Mouse (Mus musculus) spleen, adult 2 months (tissue): ENCODE data around the gene Myo10. TPM values are rescaled to one million over a fixed set of nuclear protein-coding genes. Genes with fewer than 3 reads are reported as not detected.
"Not testable (repeated sequence)": the region's sequence is repeated elsewhere in the genome, so short reads cannot be mapped to it uniquely, and the experiment has no call there.

Experiments
- DNase-seq, 2 experiments: peaks; one replicate each; pipeline versions ENCODE4 v3.0.0 to v3.0.0-alpha.2; 2012 to 2021; ENCODE audit warnings: low spot score in 2 of 2, low read depth in 1 of 2
- H3K27ac ChIP-seq: fragments of 200-500 bp; 2 replicates; pipeline ENCODE4 v1.5.1; 2012; ENCODE audit warnings: low read length, inconsistent platforms; ENCODE audit not compliant: insufficient read depth
- H3K27me3 ChIP-seq: fragments of 200-500 bp; 2 replicates; pipeline ENCODE4 v1.6.1; 2012; ENCODE audit warnings: mild to moderate bottlenecking, moderate library complexity, low read length, inconsistent platforms; ENCODE audit not compliant: control insufficient read depth, insufficient read depth
- H3K36me3 ChIP-seq: fragments of 200-500 bp; 2 replicates; pipeline ENCODE4 v1.6.1; 2012; ENCODE audit warnings: mild to moderate bottlenecking, low read length, inconsistent platforms; ENCODE audit not compliant: control insufficient read depth, insufficient read depth
- H3K4me1 ChIP-seq: fragments of 200-500 bp; 2 replicates; pipeline ENCODE4 v1.6.1; 2011; ENCODE audit warnings: inconsistent platforms; ENCODE audit not compliant: control insufficient read depth, insufficient read depth, insufficient read length
- H3K4me3 ChIP-seq: fragments of 200-500 bp; 2 replicates; pipeline ENCODE4 v1.5.1; 2011; ENCODE audit warnings: mild to moderate bottlenecking, inconsistent platforms; ENCODE audit not compliant: insufficient read depth, insufficient read length; ENCODE audit errors: extremely low read depth
- CTCF ChIP-seq: fragments of 200-500 bp; IDR thresholded peaks from 2 replicates; pipeline ENCODE4 v1.5.1; 2011; ENCODE audit warnings: mild to moderate bottlenecking, inconsistent platforms; ENCODE audit not compliant: insufficient read depth, insufficient read length, insufficient replicate concordance; ENCODE audit errors: extremely low read depth
- POLR2A ChIP-seq: fragments of 200-500 bp; IDR thresholded peaks from 2 replicates; pipeline ENCODE4 v1.6.1; 2011; ENCODE audit warnings: low read depth, low read length, inconsistent platforms
- WGBS: fragments of 180-500 bp; shearing (Covaris S2); methylation state at CpG from one replicate; pipeline ENCODE4 v1.1.7; 2018; 5-methylcytosine and 5-hydroxymethylcytosine counted together
- polyA plus RNA-seq: library from polyadenylated mRNA; depleted of rRNA; stranded (reverse); fragments of >200 nt; gene quantifications from 2 replicates; pipeline ENCODE4 v1.2.3, GENCODE M21; 2012

Myo10 gene
- polyA plus RNA-seq, 1 experiment, result 14.6 TPM

DNA sequence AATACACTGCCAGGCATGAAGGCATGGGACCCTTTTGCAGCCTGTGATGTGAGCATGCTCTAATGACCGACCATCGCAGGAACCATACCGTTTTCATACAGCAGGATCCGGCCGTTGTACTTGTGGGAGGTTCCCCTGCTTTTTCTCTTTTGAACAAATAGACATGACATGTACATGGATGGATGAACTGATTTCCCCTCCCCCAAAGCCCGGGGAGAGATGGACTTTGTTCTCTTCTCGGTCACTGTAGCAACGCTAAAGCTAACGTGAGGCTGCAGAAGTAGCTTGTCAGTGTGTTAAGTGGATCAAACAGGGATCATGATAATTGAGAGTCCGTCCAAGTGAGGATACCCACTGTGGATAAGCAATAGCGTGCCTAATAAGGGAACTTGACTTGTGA lies 93.7 kb downstream of the Myo10 start:
- Histone ChIP-seq H3K4me3 (no peak overlapping the region), H3K27me3 (no peaks in the 10 kb centered on the region), H3K4me1 (no peaks in the 10 kb centered on the region), H3K36me3 (no peaks in the 10 kb centered on the region), H3K27ac (no peak overlapping the region)
- no peak for DNase-seq
- TF ChIP-seq POLR2A (no peak), CTCF (no peak)
- 89% methylated on average over 11 of the region's 11 CpGs for WGBS

DNA sequence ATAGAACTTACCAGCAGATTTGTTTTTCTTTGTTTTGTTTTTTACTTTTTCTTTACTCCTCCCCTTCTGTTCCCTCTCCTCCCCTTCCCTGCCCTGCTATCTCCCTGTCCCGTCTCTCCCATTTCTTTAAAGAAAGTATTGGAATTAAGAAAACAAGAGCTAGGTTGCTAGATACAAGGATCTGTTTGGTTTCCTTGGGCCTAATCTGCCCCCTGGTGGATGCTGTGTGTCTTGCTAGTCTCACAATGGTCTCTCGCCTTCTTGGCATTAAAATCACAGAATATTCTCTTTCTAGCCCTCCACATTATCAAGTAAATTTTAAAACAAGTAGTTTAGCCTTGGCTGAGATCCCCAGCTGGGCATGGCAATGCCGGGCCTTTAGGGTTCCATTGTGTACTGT lies 94.7 kb downstream of the Myo10 start:
- 33% methylated on average over 3 of the region's 3 CpGs for WGBS
- TF ChIP-seq POLR2A, result no peak
- peak; percentile 51; the same call in 1 of the 2 replicates for TF ChIP-seq CTCF
- Histone ChIP-seq H3K4me1 (no peaks in the 10 kb centered on the region), H3K27ac (no peak overlapping the region), H3K4me3 (no peak overlapping the region), H3K27me3 (no peaks in the 10 kb centered on the region), H3K36me3 (no peaks in the 10 kb centered on the region)
- peak in 1 of 2 experiments; percentile 64 for DNase-seq

DNA sequence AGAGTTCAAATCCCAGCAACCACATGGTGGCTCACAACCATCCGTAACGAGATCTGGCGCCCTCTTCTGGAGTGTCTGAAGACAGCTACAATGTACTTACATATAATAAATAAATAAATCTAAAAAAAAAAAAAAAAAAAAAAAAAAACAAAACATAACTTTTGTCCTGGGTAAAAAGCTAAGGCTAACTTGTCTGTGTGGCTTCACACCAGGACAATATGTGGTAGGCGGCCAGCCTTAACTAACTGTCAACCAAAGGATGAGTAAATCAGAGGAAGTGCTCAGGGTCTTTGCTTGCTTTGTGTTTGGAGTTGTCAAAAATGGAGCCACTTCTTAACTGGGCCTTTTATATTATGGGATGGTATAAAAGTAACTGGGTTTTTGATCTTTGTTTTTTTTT lies 95.8 kb downstream of the Myo10 start:
- not testable (repeated sequence) for H3K27ac ChIP-seq, H3K27me3 ChIP-seq, DNase-seq, H3K36me3 ChIP-seq, H3K4me3 ChIP-seq, H3K4me1 ChIP-seq
- 95% methylated on average over 3 of the region's 4 CpGs for WGBS

DNA sequence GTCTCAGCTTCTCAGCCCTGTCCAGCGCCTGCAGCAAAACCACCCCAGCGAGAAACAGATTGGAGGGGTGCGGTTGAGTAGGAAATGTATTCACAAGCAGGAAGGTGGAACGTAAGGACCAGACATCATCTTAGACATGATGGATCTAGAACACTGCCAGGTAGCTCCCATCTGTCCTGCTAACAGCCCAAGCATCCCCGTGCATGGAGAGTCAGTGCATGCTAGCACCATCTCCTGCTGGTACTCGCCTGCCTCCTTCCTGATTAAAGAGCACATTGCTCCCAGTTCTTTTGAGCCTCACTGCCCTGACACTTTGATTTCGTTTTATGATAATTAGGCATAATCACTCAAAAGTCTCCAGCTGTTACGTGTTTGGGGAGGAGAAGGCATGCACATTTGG lies 96.9 kb downstream of the Myo10 start:
- TF ChIP-seq CTCF, result no peak
- no peak for TF ChIP-seq POLR2A
- Histone ChIP-seq H3K36me3 (no peaks in the 10 kb centered on the region), H3K4me1 (no peaks in the 10 kb centered on the region), H3K4me3 (no peak overlapping the region), H3K27me3 (no peaks in the 10 kb centered on the region), H3K27ac (no peak overlapping the region)
- 66% methylated on average over 8 of the region's 8 CpGs for WGBS
- no peak for DNase-seq

DNA sequence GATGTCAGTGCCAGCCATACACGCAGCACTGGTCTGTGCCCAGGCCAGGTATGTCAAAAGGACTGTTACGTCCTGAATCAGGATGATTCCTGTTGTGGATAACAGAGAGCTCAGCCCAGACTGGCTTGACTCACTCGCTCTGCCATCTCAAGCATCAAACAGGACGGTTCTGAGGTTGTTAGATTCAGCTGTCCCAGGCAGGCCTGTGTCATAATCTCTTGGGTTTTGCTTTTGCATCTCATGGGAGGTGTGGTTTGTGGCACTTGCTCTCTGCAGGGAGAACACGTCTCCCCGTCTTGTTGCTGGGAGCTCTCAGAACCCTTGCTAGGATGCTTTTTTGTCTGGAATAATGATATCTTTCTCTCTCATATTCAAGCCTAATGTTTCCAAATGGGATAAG lies 97.9 kb downstream of the Myo10 start:
- TF ChIP-seq POLR2A (no peak), CTCF (no peak)
- 55% methylated on average over 6 of the region's 6 CpGs for WGBS

DNA sequence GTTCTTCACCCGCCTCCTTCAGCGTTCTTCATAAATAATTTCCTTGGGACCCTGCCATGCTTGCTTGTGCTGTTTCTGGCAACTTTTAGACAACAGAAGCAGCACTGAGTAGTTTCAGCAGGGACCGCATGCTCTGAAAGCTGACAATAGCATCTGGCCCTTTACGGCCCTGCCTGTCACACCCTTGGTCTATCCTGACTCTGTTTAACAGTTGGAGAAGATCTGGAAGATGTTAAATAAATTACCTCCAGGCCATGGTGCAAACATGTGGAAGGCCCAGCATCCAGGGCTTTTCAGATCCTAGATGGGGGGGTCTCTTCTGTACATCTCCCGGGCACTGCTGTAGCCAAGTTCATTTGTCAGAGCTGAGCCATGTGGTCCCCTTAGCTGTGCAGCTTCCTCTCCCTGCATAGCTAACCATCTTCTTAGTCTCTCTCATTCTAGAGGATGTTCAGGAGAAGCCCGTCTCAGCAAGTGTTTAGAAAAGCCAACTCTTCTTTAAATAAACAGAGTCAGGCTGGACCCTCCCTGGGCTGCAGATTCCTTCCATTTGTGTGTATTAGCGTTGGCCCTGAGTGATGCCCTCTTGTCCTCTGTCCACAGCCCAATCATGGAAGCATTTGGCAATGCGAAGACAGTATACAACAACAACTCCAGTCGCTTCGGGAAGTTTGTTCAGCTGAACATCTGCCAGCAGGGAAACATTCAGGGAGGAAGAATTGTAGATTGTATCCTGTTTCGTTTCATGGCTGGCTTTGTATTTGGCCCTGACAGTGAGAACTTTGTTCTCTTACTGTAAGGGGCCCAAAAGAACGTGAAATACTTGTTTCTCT lies 101.2 kb downstream of the Myo10 start:
- H3K27me3 ChIP-seq, result no peaks in the 10 kb centered on the region
- H3K27ac ChIP-seq, result no peak overlapping the region
- no peak overlapping the region for H3K4me3 ChIP-seq
- no peaks in the 10 kb centered on the region for H3K36me3 ChIP-seq
- no peak for DNase-seq
- 86% methylated on average over 12 of the region's 12 CpGs for WGBS
- no peak for TF ChIP-seq CTCF
- no peak for TF ChIP-seq POLR2A
- H3K4me1 ChIP-seq, result no peaks in the 10 kb centered on the region

More for the DNA sequence above, 97.9 kb downstream of the Myo10 start:
- no peaks in the 10 kb centered on the region for H3K36me3 ChIP-seq
- no peaks in the 10 kb centered on the region for H3K27me3 ChIP-seq
- H3K4me1 ChIP-seq, result no peaks in the 10 kb centered on the region
- DNase-seq, result no peak
- no peak overlapping the region for H3K4me3 ChIP-seq
- no peak overlapping the region for H3K27ac ChIP-seq

DNA sequence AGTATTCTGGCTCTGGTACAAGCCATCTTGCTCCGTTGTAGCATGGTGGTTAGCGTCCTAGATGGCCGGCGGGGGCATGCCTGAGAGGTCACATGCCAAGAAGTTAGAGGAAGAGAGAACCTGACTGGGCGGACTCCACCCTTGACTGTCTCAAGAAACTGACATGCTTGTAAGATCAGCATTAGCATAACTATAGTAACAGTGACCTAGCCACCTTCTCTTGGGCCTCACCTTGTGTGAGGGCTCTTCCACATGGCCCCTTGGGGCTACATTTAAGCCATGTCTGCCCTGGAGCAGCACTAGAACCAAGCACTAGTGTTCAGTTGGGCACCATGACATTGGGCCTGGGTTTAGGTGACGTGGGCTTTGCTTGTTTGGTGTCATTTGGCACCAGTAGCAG lies 102.2 kb downstream of the Myo10 start:
- Histone ChIP-seq H3K36me3 (no peaks in the 10 kb centered on the region), H3K4me3 (no peak overlapping the region), H3K4me1 (no peaks in the 10 kb centered on the region), H3K27ac (no peak overlapping the region), H3K27me3 (no peaks in the 10 kb centered on the region)
- no peak for TF ChIP-seq CTCF
- no peak for TF ChIP-seq POLR2A
- DNase-seq, result no peak
- 90% methylated on average over 6 of the region's 6 CpGs for whole genome bisulfite sequencing
